In genomic region chr10:63348291-63348690, GRCm38 (mm10) we compare ENCODE assay signal across 13 mouse cellular contexts.
"Had no signal": no experiment of that assay in that cellular context is flagged by ENCODE, and none has a peak within 500 bp of the region (broad histone marks: within the 10 kb centered on the region; RNA-seq: fewer than 3 reads in every experiment).

No protein-coding gene starts in this region.

- H3K36me3 ChIP-seq: limb, embryonic 12.5 days; liver, embryonic 13.5 days; midbrain, embryonic 12.5 days; neural tube, embryonic 15.5 days had no signal

- H3K9me3 ChIP-seq: limb, embryonic 12.5 days; liver, embryonic 13.5 days; midbrain, embryonic 12.5 days; neural tube, embryonic 15.5 days had no signal

- H3K27me3 ChIP-seq: limb, embryonic 12.5 days; midbrain, embryonic 12.5 days; neural tube, embryonic 15.5 days had no signal

- H3K27ac ChIP-seq: limb, embryonic 12.5 days; liver, embryonic 13.5 days; midbrain, embryonic 12.5 days; neural tube, embryonic 15.5 days had no signal

- H3K9ac ChIP-seq: limb, embryonic 12.5 days; liver, embryonic 13.5 days; midbrain, embryonic 12.5 days; neural tube, embryonic 15.5 days had no signal

- DNase-seq: kidney, postnatal 25 days; layer of hippocampus, adult 9-11 months; layer of hippocampus, postnatal 36 days; liver; liver, embryonic 13.5 days; lung, adult 18-20 months; right cerebral cortex, adult 18-20 months; right cerebral cortex, postnatal 25 days; thymus, postnatal 36 days had no signal

- H3K4me1 ChIP-seq: limb, embryonic 12.5 days; liver, embryonic 13.5 days; midbrain, embryonic 12.5 days; neural tube, embryonic 15.5 days had no signal

- H3K4me2 ChIP-seq: limb, embryonic 12.5 days; liver, embryonic 13.5 days; midbrain, embryonic 12.5 days; neural tube, embryonic 15.5 days had no signal

- H3K4me3 ChIP-seq: limb, embryonic 12.5 days; liver, embryonic 13.5 days; midbrain, embryonic 12.5 days; myocyte; neural tube, embryonic 15.5 days had no signal
